Mouse (Mus musculus) testis, postnatal 14 days (tissue): ENCODE results near the gene Masp1.

Experiments used
- DNase-seq: peaks from one replicate; pipeline ENCODE4 v3.0.0; 2021; ENCODE audit warnings: low spot score

Gene Masp1

GRCm38 (mm10) chr16:23458906-23459588, 61.6 kb downstream of the Masp1 start:
- no peak for DNase-seq

GRCm38 (mm10) chr16:23457338-23457737, 63.3 kb downstream of the Masp1 start:
- no peak for DNase-seq

GRCm38 (mm10) chr16:23456534-23456933, 64.1 kb downstream of the Masp1 start:
- no peak for DNase-seq

GRCm38 (mm10) chr16:23454376-23454775, 66.2 kb downstream of the Masp1 start:
- no peak for DNase-seq

GRCm38 (mm10) chr16:23452476-23452875, 68.1 kb downstream of the Masp1 start:
- no peak for DNase-seq

- no peak for DNase-seq
Measured at GRCm38 (mm10) chr16:23450816-23451215, 69.8 kb downstream of the Masp1 start.

GRCm38 (mm10) chr16:23449946-23450345, 70.7 kb downstream of the Masp1 start:
- DNase-seq, result no peak

- DNase-seq, result no peak
Measured at GRCm38 (mm10) chr16:23444231-23444630, 76.4 kb downstream of the Masp1 start.

- DNase-seq, result no peak
Measured at GRCm38 (mm10) chr16:23437404-23438166, 83.0 kb downstream of the Masp1 start.

- no peak for DNase-seq
Measured at GRCm38 (mm10) chr16:23429991-23430390, 90.6 kb downstream of the Masp1 start.

- DNase-seq, result no peak
Measured at GRCm38 (mm10) chr16:23428647-23429319, 91.8 kb downstream of the Masp1 start, which contains the start of gene Rtp1. Gene Rtp1, plus strand, starts transcription at chr16:23429133.

GRCm38 (mm10) chr16:23427701-23428100, 92.9 kb downstream of the Masp1 start:
- DNase-seq, result no peak

- no peak for DNase-seq
Measured at GRCm38 (mm10) chr16:23423825-23424224, 96.8 kb downstream of the Masp1 start.

GRCm38 (mm10) chr16:23419565-23420085, 101.0 kb downstream of the Masp1 start:
- DNase-seq, result no peak

GRCm38 (mm10) chr16:23417456-23418240, 103.0 kb downstream of the Masp1 start:
- no peak for DNase-seq

- DNase-seq, result no peak
Measured at GRCm38 (mm10) chr16:23416657-23417293, 103.8 kb downstream of the Masp1 start.

- DNase-seq, result no peak
Measured at GRCm38 (mm10) chr16:23416261-23416656, 104.4 kb downstream of the Masp1 start.

- DNase-seq, result no peak
Measured at GRCm38 (mm10) chr16:23412930-23413329, 107.7 kb downstream of the Masp1 start.

GRCm38 (mm10) chr16:23403008-23403755, 117.4 kb downstream of the Masp1 start:
- peak; percentile 46 for DNase-seq

GRCm38 (mm10) chr16:23401959-23402358, 118.7 kb downstream of the Masp1 start:
- DNase-seq, result no peak

- peak; percentile 62 for DNase-seq
Measured at GRCm38 (mm10) chr16:23401463-23401862, 119.2 kb downstream of the Masp1 start.
